In the genomic region with DNA sequence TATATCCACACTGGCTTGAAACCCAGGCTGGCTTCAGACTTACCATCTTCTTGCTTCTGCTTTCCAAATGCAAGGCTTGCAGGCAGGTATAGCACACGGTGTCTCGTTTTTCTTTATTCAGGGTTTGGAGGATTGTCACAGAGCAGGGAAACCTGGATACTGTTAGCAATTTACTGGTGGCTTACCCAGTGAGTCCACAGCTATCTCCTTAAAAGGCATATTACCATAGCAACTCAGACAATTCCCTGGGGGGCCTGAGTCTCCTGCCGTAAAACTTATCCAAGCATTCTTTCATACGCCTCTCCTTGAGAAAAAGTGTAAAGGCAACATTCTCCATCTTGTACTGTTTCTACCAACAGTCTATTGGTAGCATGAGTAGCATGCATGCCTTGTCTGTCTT, we compare ENCODE assay signal across 26 mouse cellular contexts.
DNase-seq lines count a peak whose midpoint lies in the region; ATAC-seq lines count a peak whose summit lies in the region.
"Had no signal": no experiment of that assay in that cellular context is flagged by ENCODE, and none has a peak within 500 bp of the region (broad histone marks: within the 10 kb centered on the region; RNA-seq: fewer than 3 reads in every experiment).

No protein-coding gene starts in this region.

- WGBS in embryonic facial prominence, embryonic 11.5 days, result 42% methylated on average over 4 of the region's 4 CpGs
- 52% methylated on average over 4 of the region's 4 CpGs for WGBS in embryonic facial prominence, embryonic 10.5 days
- WGBS in limb, embryonic 13.5 days, result 25% methylated on average over 4 of the region's 4 CpGs
- 77% methylated on average over 4 of the region's 4 CpGs for WGBS in limb, embryonic 10.5 days
- 31% methylated on average over 4 of the region's 4 CpGs for WGBS in neural tube, embryonic 13.5 days

- ATAC-seq in embryonic facial prominence, embryonic 11.5 days (replicated peaks; ENCODE audit: insufficient number of reproducible peaks, low FRiP score, low TSS enrichment, low read depth), result 0 out of 2 replicates have a peak, but pooled peaks have one; percentile 67
- peak; percentile 48; the same call in 1 of the 2 replicates for ATAC-seq in limb, embryonic 13.5 days (ENCODE audit: low FRiP score, low read depth)
- peak; percentile 61; the same call in 1 of the 2 replicates for ATAC-seq in neural tube, embryonic 13.5 days (ENCODE audit: low read depth)
- ATAC-seq: CD4-positive, CD25-positive, alpha-beta regulatory T cell, adult 4 months; intestine, embryonic 16.5 days had no signal

- H3K4me3 ChIP-seq in embryonic facial prominence, embryonic 11.5 days (ENCODE audit: low read depth, low read length), result no peak overlapping the region
- H3K4me3 ChIP-seq in embryonic facial prominence, embryonic 10.5 days, result no peak overlapping the region
- H3K4me3 ChIP-seq in limb, embryonic 13.5 days, result no peak overlapping the region
- no peak overlapping the region for H3K4me3 ChIP-seq in limb, embryonic 10.5 days
- no peak overlapping the region for H3K4me3 ChIP-seq in neural tube, embryonic 13.5 days
- H3K4me3 ChIP-seq: hindbrain, embryonic 15.5 days; limb, embryonic 12.5 days; liver, embryonic 13.5 days had no signal

- H3K9me3 ChIP-seq in embryonic facial prominence, embryonic 11.5 days (replicated peaks; ENCODE audit: control insufficient read depth, low read length), result no peaks in the 10 kb centered on the region
- H3K9me3 ChIP-seq in embryonic facial prominence, embryonic 10.5 days, result no peaks in the 10 kb centered on the region
- peaks cover 7% of the 10 kb centered on the region; the same call in 1 of the 2 replicates for H3K9me3 ChIP-seq in limb, embryonic 13.5 days
- no peaks in the 10 kb centered on the region for H3K9me3 ChIP-seq in limb, embryonic 10.5 days (replicated peaks)
- H3K9me3 ChIP-seq in neural tube, embryonic 13.5 days, result peaks cover 5% of the 10 kb centered on the region; the same call in 1 of the 2 replicates
- H3K9me3 ChIP-seq: hindbrain, embryonic 15.5 days; limb, embryonic 12.5 days; liver, embryonic 13.5 days had no signal

- H3K4me2 ChIP-seq in embryonic facial prominence, embryonic 11.5 days (ENCODE audit: low read depth, low read length), result no peak overlapping the region
- H3K4me2 ChIP-seq in limb, embryonic 13.5 days (replicated peaks), result no peak overlapping the region
- no peak overlapping the region for H3K4me2 ChIP-seq in neural tube, embryonic 13.5 days
- H3K4me2 ChIP-seq: heart, embryonic 11.5 days; hindbrain, embryonic 15.5 days; limb, embryonic 12.5 days; liver, embryonic 13.5 days had no signal

- H3K4me1 ChIP-seq in embryonic facial prominence, embryonic 11.5 days (ENCODE audit: control insufficient read depth, insufficient read depth, low read length), result no peaks in the 10 kb centered on the region
- peaks cover 7% of the 10 kb centered on the region for H3K4me1 ChIP-seq in embryonic facial prominence, embryonic 10.5 days
- H3K4me1 ChIP-seq in limb, embryonic 13.5 days, result peaks cover 16% of the 10 kb centered on the region
- peaks cover 7% of the 10 kb centered on the region; the same call in 1 of the 2 replicates for H3K4me1 ChIP-seq in limb, embryonic 10.5 days
- peaks cover 16% of the 10 kb centered on the region for H3K4me1 ChIP-seq in neural tube, embryonic 13.5 days (replicated peaks)
- H3K4me1 ChIP-seq: liver, embryonic 13.5 days had no signal

- DNase-seq in embryonic facial prominence, embryonic 11.5 days (ENCODE audit: low spot score), result peak; percentile 49
- no peak for DNase-seq in embryonic facial prominence, embryonic 10.5 days (ENCODE audit: low spot score)
- no peak for DNase-seq in limb, embryonic 10.5 days (ENCODE audit: low spot score)
- DNase-seq in embryo, embryonic 11.5 days (ENCODE audit: low read depth, low spot score), result peak; percentile 3
- DNase-seq in layer of hippocampus, postnatal 14 days (ENCODE audit: low spot score in 2 of 2), result no peak
- no peak for DNase-seq in adrenal gland, postnatal 10 days
- DNase-seq: adrenal gland, postnatal 36 days; cerebellum, adult 11 months; cerebellum, postnatal 10 days; gastrocnemius, postnatal 14 days; heart, adult 11 months; kidney, adult 9 months; kidney, postnatal 14 days; layer of hippocampus, postnatal 36 days; liver, embryonic 13.5 days; lung, adult 2 months; lung, postnatal 14 days; thymus, adult 18-20 months; thymus, postnatal 36 days had no signal

- H3K27ac ChIP-seq in embryonic facial prominence, embryonic 11.5 days (replicated peaks; ENCODE audit: low read depth, low read length), result no peak overlapping the region
- no peak overlapping the region for H3K27ac ChIP-seq in embryonic facial prominence, embryonic 10.5 days (replicated peaks)
- H3K27ac ChIP-seq in limb, embryonic 13.5 days, result no peak overlapping the region
- no peak overlapping the region for H3K27ac ChIP-seq in limb, embryonic 10.5 days
- peak overlapping the region; percentile 63 for H3K27ac ChIP-seq in neural tube, embryonic 13.5 days (replicated peaks)
- H3K27ac ChIP-seq: hindbrain, embryonic 15.5 days; limb, embryonic 12.5 days; liver, embryonic 13.5 days had no signal

- no peaks in the 10 kb centered on the region for H3K27me3 ChIP-seq in embryonic facial prominence, embryonic 11.5 days (ENCODE audit: control insufficient read depth, insufficient read depth, low read length)
- H3K27me3 ChIP-seq in embryonic facial prominence, embryonic 10.5 days (replicated peaks; ENCODE audit: low read depth, poor library complexity, severe bottlenecking), result no peaks in the 10 kb centered on the region
- no peaks in the 10 kb centered on the region for H3K27me3 ChIP-seq in limb, embryonic 13.5 days
- H3K27me3 ChIP-seq in limb, embryonic 10.5 days (ENCODE audit: low read depth, poor library complexity, severe bottlenecking), result no peaks in the 10 kb centered on the region
- H3K27me3 ChIP-seq in neural tube, embryonic 13.5 days, result no peaks in the 10 kb centered on the region
- H3K27me3 ChIP-seq: hindbrain, embryonic 15.5 days; limb, embryonic 12.5 days; liver, embryonic 13.5 days had no signal

- no peaks in the 10 kb centered on the region for H3K36me3 ChIP-seq in embryonic facial prominence, embryonic 11.5 days (replicated peaks; ENCODE audit: control insufficient read depth, insufficient read depth, low read depth, low read length)
- no peaks in the 10 kb centered on the region for H3K36me3 ChIP-seq in embryonic facial prominence, embryonic 10.5 days (replicated peaks)
- H3K36me3 ChIP-seq in limb, embryonic 13.5 days, result no peaks in the 10 kb centered on the region
- no peaks in the 10 kb centered on the region for H3K36me3 ChIP-seq in limb, embryonic 10.5 days
- H3K36me3 ChIP-seq in neural tube, embryonic 13.5 days, result no peaks in the 10 kb centered on the region
- H3K36me3 ChIP-seq: hindbrain, embryonic 15.5 days; limb, embryonic 12.5 days; liver, embryonic 13.5 days had no signal

- H3K9ac ChIP-seq in embryonic facial prominence, embryonic 11.5 days (replicated peaks; ENCODE audit: low read length), result no peak overlapping the region
- H3K9ac ChIP-seq in limb, embryonic 13.5 days, result no peak overlapping the region
- no peak overlapping the region for H3K9ac ChIP-seq in neural tube, embryonic 13.5 days
- H3K9ac ChIP-seq: hindbrain, embryonic 15.5 days; limb, embryonic 12.5 days; liver, embryonic 13.5 days had no signal

Comparison
In these comparisons a context has a peak if more than half of its experiments do, and no peak if none do; other contexts are left out.
1. DNase-seq: peak in embryonic facial prominence, embryonic 11.5 days (single experiment) and embryo, embryonic 11.5 days (single experiment); none in embryonic facial prominence, embryonic 10.5 days (single experiment), limb, embryonic 10.5 days (single experiment), layer of hippocampus, postnatal 14 days (0 of 2) and adrenal gland, postnatal 10 days (single experiment).
2. Peak in every context shown above with its lines, with median percentiles within 50 percentile points of each other: ATAC-seq.